Mouse (Mus musculus): ENCODE data around the gene Rmi1. TPM values are rescaled to one million over a fixed set of nuclear protein-coding genes. Genes with fewer than 3 reads are reported as not detected.

The Rmi1 gene
- polyA plus RNA-seq, 1 experiment = 15.5 TPM

Other genes starting within 250 kb of the Rmi1 start
- 35.3 and 38.1 TPM in 2 replicates for gene Idnk, start 244.6 kb upstream of the Rmi1 start, polyA plus RNA-seq (2012; rRNA removed)
- gene Ubqln1, start 186.6 kb upstream of the Rmi1 start, polyA plus RNA-seq (2012; rRNA removed) = 52.2 and 56.8 TPM in 2 replicates
- gene Gkap1, start 126.5 kb upstream of the Rmi1 start, polyA plus RNA-seq (2012; rRNA removed) = 27.6 and 29.1 TPM in 2 replicates
- gene Kif27, start 43.1 kb upstream of the Rmi1 start, polyA plus RNA-seq (2012; rRNA removed) = 0.39 and 0.46 TPM in 2 replicates
- 22.3 and 24.8 TPM in 2 replicates for gene 2210016F16Rik, start 17.0 kb upstream of the Rmi1 start, polyA plus RNA-seq (2012; rRNA removed)
- 504 and 577 TPM in 2 replicates for gene Hnrnpk, start 1.1 kb downstream of the Rmi1 start, polyA plus RNA-seq (2012; rRNA removed)
- gene Slc28a3, start 208.6 kb downstream of the Rmi1 start, polyA plus RNA-seq (2012; rRNA removed) = 0.06 and 0.07 TPM in 2 replicates